Mouse (Mus musculus) adrenal gland, postnatal 36 days (tissue): ENCODE data around the gene Gjd3. TPM values are rescaled to one million over a fixed set of nuclear protein-coding genes. Genes with fewer than 3 reads are reported as not detected.

Experiments used
- DNase-seq, 2 experiments: peaks; one replicate each; pipeline ENCODE4 v3.0.0; 2021; ENCODE audit warnings: mixed read lengths in 1 of 2
- total RNA-seq, 2 experiments: library from RNA; stranded (reverse); gene quantifications; 2 replicates each; pipeline ENCODE4 v1.2.3; 2021

Gene Gjd3
- total RNA-seq, 2 experiments from 2014 or later, result not detected

DNA sequence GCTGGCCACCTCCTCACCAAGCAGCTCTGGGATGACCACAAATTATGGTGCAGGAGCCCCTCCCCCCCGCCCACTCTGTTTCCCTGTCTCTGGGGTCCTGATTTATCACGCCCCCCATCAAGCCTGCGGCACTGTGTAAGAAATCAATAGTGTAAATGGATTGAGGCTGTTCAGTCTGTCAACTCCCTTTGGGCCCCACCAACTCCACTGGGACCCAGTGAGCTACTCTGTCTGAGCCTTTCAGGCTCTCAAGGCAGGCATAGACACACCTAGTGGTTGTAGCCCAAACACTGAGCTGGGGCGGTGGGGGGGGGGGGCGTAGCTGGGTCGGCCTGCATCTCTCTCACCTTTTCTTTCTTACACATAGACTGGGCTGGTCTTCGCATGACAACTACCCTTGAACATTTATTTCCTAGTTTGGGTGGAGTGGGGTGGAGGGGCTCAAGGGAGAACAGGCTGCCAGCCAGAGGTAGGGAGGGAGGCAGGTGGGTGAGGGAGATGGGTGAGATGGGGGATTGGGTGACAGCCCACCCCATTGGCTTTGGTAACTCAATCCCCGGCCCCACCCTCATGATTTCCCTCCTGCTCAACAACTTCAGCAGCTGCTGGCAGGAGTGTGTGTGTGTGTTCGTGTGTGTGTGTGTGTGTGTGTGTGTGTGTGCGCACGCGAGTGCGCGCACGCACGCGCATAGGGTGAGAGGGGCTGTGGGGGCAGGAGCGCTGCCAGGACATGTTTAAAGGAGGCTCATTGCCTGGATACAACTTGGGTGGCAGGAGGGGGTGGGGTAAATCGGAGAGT is 50.3 kb downstream of the Gjd3 start:
- DNase-seq, result peak in 1 of 2 experiments; percentile 48

Other genes with a start within 250 kb of the Gjd3 start
- 10 to 100 TPM; 69.2 to 91.7 TPM for gene Thra, start 242.4 kb downstream of the Gjd3 start, total RNA-seq
- 100 to 1,000 TPM; 116 to 171 TPM for gene Nr1d1, start 207.7 kb downstream of the Gjd3 start, total RNA-seq
- 100 to 1,000 TPM in 1 of 2 experiments, 10 to 100 TPM in 1; 94.2 to 106 TPM for gene Msl1, start 187.5 kb downstream of the Gjd3 start, total RNA-seq
- gene Casc3, start 178.1 kb downstream of the Gjd3 start, total RNA-seq, result 10 to 100 TPM; 29.6 to 34.3 TPM
- gene Rapgefl1, start 146.2 kb downstream of the Gjd3 start, total RNA-seq, result under 1 TPM; 0.46 to 0.69 TPM
- gene Wipf2, start 119.4 kb downstream of the Gjd3 start, total RNA-seq, result 10 to 100 TPM; 19.8 to 21.1 TPM
- gene Cdc6, start 75.2 kb downstream of the Gjd3 start, total RNA-seq, result 1 to 10 TPM in 1 of 2 experiments, under 1 TPM in 1; 0.89 to 1.5 TPM
- gene Rara, start 55.2 kb downstream of the Gjd3 start, total RNA-seq, result 10 to 100 TPM; 20.0 to 24.5 TPM
- gene Top2a, start 41.2 kb upstream of the Gjd3 start, total RNA-seq, result 10 to 100 TPM; 15.4 to 20.5 TPM
- 10 to 100 TPM; 82.3 to 97.6 TPM for gene Igfbp4, start 58.2 kb upstream of the Gjd3 start, total RNA-seq
- gene Tns4, start 106.3 kb upstream of the Gjd3 start, total RNA-seq, result under 1 TPM; 0.13 to 0.20 TPM
- gene Ccr7, start 172.1 kb upstream of the Gjd3 start, total RNA-seq, result under 1 TPM in 1 of 2 experiments, not detected in 1; 0.20 TPM
- 10 to 100 TPM; 50.1 to 60.8 TPM for gene Smarce1, start 248.0 kb upstream of the Gjd3 start, total RNA-seq